Mouse (Mus musculus) adrenal gland, postnatal 25 days (tissue): ENCODE measurements around the gene Kcnk7. TPM values are rescaled to one million over a fixed set of nuclear protein-coding genes. Genes with fewer than 3 reads are reported as not detected.
"Not testable (repeated sequence)": the region's sequence is repeated elsewhere in the genome, so short reads cannot be mapped to it uniquely, and the experiment has no call there.

ENCODE experiments used
- DNase-seq: peaks from one replicate; pipeline ENCODE4 v3.0.0; 2021; ENCODE audit warnings: mixed read lengths
- long read RNA-seq: library from polyadenylated mRNA; stranded (forward); transcript quantifications from one replicate; pipeline ENCODE4 v2.0.0, GENCODE M21; 2021
- total RNA-seq: library from RNA; stranded (reverse); gene quantifications from 2 replicates; pipeline ENCODE4 v1.2.3, GENCODE M21; 2021

Kcnk7 gene
- total RNA-seq, result not detected in 2 replicates
- long read RNA-seq, partial matches to known transcripts, result 0 of 4 reads
- long read RNA-seq, other reads (novel, unspliced or antisense), result 4 of 4 reads

- DNase-seq, result no peak
Observed at GRCm38 (mm10) chr19:5704163-5704800, at the start of gene Kcnk7. Gene Kcnk7, plus strand, starts transcription at chr19:5704367.

- DNase-seq, result no peak
Observed at GRCm38 (mm10) chr19:5654720-5655298, 49.4 kb upstream of the Kcnk7 start.

GRCm38 (mm10) chr19:5660942-5661751, 43.0 kb upstream of the Kcnk7 start:
- peak; percentile 33 for DNase-seq

- DNase-seq, result no peak
Observed at GRCm38 (mm10) chr19:5662310-5662709, 41.9 kb upstream of the Kcnk7 start.

- DNase-seq, result peak; percentile 95
Observed at GRCm38 (mm10) chr19:5662981-5663913, 40.9 kb upstream of the Kcnk7 start, which contains the start of gene Sipa1. Gene Sipa1, minus strand, starts transcription at chr19:5663707.

GRCm38 (mm10) chr19:5664669-5665257, 39.4 kb upstream of the Kcnk7 start:
- DNase-seq, result no peak

GRCm38 (mm10) chr19:5665465-5665864, 38.7 kb upstream of the Kcnk7 start:
- no peak for DNase-seq

- DNase-seq, result no peak
Observed at GRCm38 (mm10) chr19:5666386-5666785, 37.8 kb upstream of the Kcnk7 start.

GRCm38 (mm10) chr19:5668372-5668771, 35.8 kb upstream of the Kcnk7 start:
- DNase-seq, result peak; percentile 35

- DNase-seq, result peak; percentile 35
Observed at GRCm38 (mm10) chr19:5680432-5680831, 23.7 kb upstream of the Kcnk7 start.

GRCm38 (mm10) chr19:5684236-5684635, 19.9 kb upstream of the Kcnk7 start:
- no peak for DNase-seq

- no peak for DNase-seq
Observed at GRCm38 (mm10) chr19:5684985-5685384, 19.2 kb upstream of the Kcnk7 start.

- no peak for DNase-seq
Observed at GRCm38 (mm10) chr19:5685431-5685830, 18.7 kb upstream of the Kcnk7 start.

GRCm38 (mm10) chr19:5685861-5686260, 18.3 kb upstream of the Kcnk7 start:
- DNase-seq, result no peak

GRCm38 (mm10) chr19:5686437-5686836, 17.7 kb upstream of the Kcnk7 start:
- no peak for DNase-seq

- DNase-seq, result not testable (repeated sequence)
Observed at GRCm38 (mm10) chr19:5686954-5687353, 17.2 kb upstream of the Kcnk7 start.

- DNase-seq, result no peak
Observed at GRCm38 (mm10) chr19:5687738-5688137, 16.4 kb upstream of the Kcnk7 start.

- DNase-seq, result peak; percentile 95
Observed at GRCm38 (mm10) chr19:5688200-5689087, 15.7 kb upstream of the Kcnk7 start, which contains the start of the genes Map3k11 and Pcnx3. Gene Map3k11, plus strand, starts transcription at chr19:5688742. Gene Pcnx3, minus strand, starts transcription at chr19:5688908.

- DNase-seq, result no peak
Observed at GRCm38 (mm10) chr19:5689088-5689428, 15.1 kb upstream of the Kcnk7 start.
